Mouse (Mus musculus) embryonic facial prominence, embryonic 13.5 days (tissue): ENCODE measurements at regions not wholly inside any gene's neighbourhood (a gene's known extent, or its start where the extent isn't known, plus 50 kb on each side); places are given as distances from the start of the nearest gene placed in this dataset.

Experiments used
- ATAC-seq: fragments of 200-750 bp; cut with Nextera tagmentation; 2 replicates; pipeline ENCODE4 v1.8.0; 2017; ENCODE audit warnings: low read depth; ENCODE audit not compliant: insufficient number of reproducible peaks, insufficient read depth, low FRiP score, low TSS enrichment
- H3K27ac ChIP-seq: fragments of 300-500 bp; sonication (generic); 2 replicates; pipeline ENCODE4 v1.5.1; 2015; ENCODE audit warnings: moderate library complexity, mild to moderate bottlenecking, inconsistent platforms
- H3K27me3 ChIP-seq: fragments of 300-500 bp; sonication (generic); 2 replicates; pipeline ENCODE4 v1.6.1; 2015; ENCODE audit warnings: mild to moderate bottlenecking, inconsistent platforms
- H3K36me3 ChIP-seq: fragments of 300-500 bp; sonication (generic); 2 replicates; pipeline ENCODE4 v1.6.1; 2015; ENCODE audit warnings: mild to moderate bottlenecking, inconsistent platforms
- H3K4me1 ChIP-seq: fragments of 300-500 bp; sonication (generic); 2 replicates; pipeline ENCODE4 v1.6.1; 2015; ENCODE audit warnings: inconsistent platforms
- H3K4me2 ChIP-seq: fragments of 300-500 bp; sonication (generic); 2 replicates; pipeline ENCODE4 v1.6.1; 2015; ENCODE audit warnings: moderate library complexity, mild to moderate bottlenecking, inconsistent platforms
- H3K4me3 ChIP-seq: fragments of 300-500 bp; sonication (generic); 2 replicates; pipeline ENCODE4 v1.5.1; 2015; ENCODE audit warnings: mild to moderate bottlenecking, inconsistent platforms
- H3K9ac ChIP-seq: fragments of 300-500 bp; sonication (generic); 2 replicates; pipeline ENCODE4 v1.6.1; 2015; ENCODE audit warnings: mild to moderate bottlenecking, inconsistent platforms
- H3K9me3 ChIP-seq: fragments of 300-500 bp; sonication (generic); 2 replicates; pipeline ENCODE4 v1.6.1; 2016; ENCODE audit warnings: inconsistent platforms
- WGBS: fragments of 180-500 bp; shearing (Covaris S2); methylation state at CpG from one replicate; pipeline ENCODE4 v1.1.7; 2015; ENCODE audit warnings: mixed read lengths; 5-methylcytosine and 5-hydroxymethylcytosine counted together

DNA sequence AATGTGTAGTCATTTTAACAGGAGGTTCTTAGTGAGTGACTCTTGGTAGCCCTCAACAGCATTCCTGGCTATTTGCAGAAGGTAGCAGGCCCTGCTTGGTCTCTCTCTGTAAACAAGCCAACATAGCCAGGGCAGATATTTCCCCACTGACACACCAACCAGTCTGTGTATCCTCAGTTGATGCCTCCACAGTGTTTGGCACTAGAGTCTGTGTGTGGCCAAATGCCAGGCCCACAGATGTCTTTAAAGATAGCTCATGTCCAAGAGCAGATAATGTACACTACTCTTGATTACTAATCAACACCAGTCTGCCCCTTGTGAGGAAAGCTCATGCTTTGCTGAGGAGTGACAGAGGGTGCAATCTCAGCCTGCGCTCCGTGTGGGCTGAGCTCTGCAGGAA lies 104.3 kb downstream of the Irs2 start:
- peaks cover 18% of the 10 kb centered on the region for H3K4me1 ChIP-seq
- no peaks in the 10 kb centered on the region for H3K36me3 ChIP-seq
- WGBS = 77% methylated on average over 2 of the region's 2 CpGs
- no peak overlapping the region for H3K4me2 ChIP-seq
- H3K27me3 ChIP-seq = no peaks in the 10 kb centered on the region; the same call in 1 of the 2 replicates
- no peak overlapping the region for H3K27ac ChIP-seq
- no peaks in the 10 kb centered on the region for H3K9me3 ChIP-seq
- no peak overlapping the region for H3K4me3 ChIP-seq
- H3K9ac ChIP-seq = no peak overlapping the region
- no peak for ATAC-seq

GRCm38 (mm10) chr8:10901954-10902353 lies 106.3 kb downstream of the Irs2 start:
- Histone ChIP-seq H3K4me2 (no peak overlapping the region), H3K36me3 (no peaks in the 10 kb centered on the region), H3K4me1 (peaks cover 21% of the 10 kb centered on the region), H3K4me3 (no peak overlapping the region), H3K27me3 (no peaks in the 10 kb centered on the region; the same call in 1 of the 2 replicates), H3K9me3 (no peaks in the 10 kb centered on the region), H3K9ac (no peak overlapping the region), H3K27ac (no peak overlapping the region)
- 94% methylated on average over 4 of the region's 4 CpGs for WGBS
- no peak for ATAC-seq

GRCm38 (mm10) chr8:10901014-10901413 lies 107.2 kb downstream of the Irs2 start:
- H3K36me3 ChIP-seq = no peaks in the 10 kb centered on the region
- H3K9me3 ChIP-seq = no peaks in the 10 kb centered on the region
- H3K4me2 ChIP-seq = no peak overlapping the region
- H3K27me3 ChIP-seq = no peaks in the 10 kb centered on the region; the same call in 1 of the 2 replicates
- ATAC-seq = no peak
- 71% methylated on average over 3 of the region's 3 CpGs for WGBS
- no peak overlapping the region for H3K27ac ChIP-seq
- no peak overlapping the region for H3K9ac ChIP-seq
- H3K4me1 ChIP-seq = peaks cover 21% of the 10 kb centered on the region
- no peak overlapping the region for H3K4me3 ChIP-seq

GRCm38 (mm10) chr8:10899581-10900155 lies 108.6 kb downstream of the Irs2 start:
- H3K4me1 ChIP-seq = peaks cover 21% of the 10 kb centered on the region
- no peaks in the 10 kb centered on the region for H3K9me3 ChIP-seq
- peak overlapping the region; percentile 25 for H3K4me3 ChIP-seq
- H3K27me3 ChIP-seq = no peaks in the 10 kb centered on the region
- 0 out of 2 replicates have a peak overlapping the region, but pooled peaks have one; percentile 36 for H3K9ac ChIP-seq
- 7% methylated on average over 17 of the region's 17 CpGs for WGBS
- no peaks in the 10 kb centered on the region for H3K36me3 ChIP-seq
- H3K4me2 ChIP-seq = peak overlapping the region; percentile 57
- ATAC-seq = no peak
- H3K27ac ChIP-seq = no peak overlapping the region

- Histone ChIP-seq H3K27ac (no peak overlapping the region), H3K36me3 (no peaks in the 10 kb centered on the region), H3K4me2 (peak overlapping the region; percentile 57), H3K9ac (no peak overlapping the region), H3K4me3 (no peak overlapping the region), H3K9me3 (no peaks in the 10 kb centered on the region), H3K4me1 (peaks cover 21% of the 10 kb centered on the region), H3K27me3 (no peaks in the 10 kb centered on the region)
- WGBS = 26% methylated on average over 16 of the region's 16 CpGs
- ATAC-seq = no peak
These were observed 109.4 kb downstream of the Irs2 start for GRCm38 (mm10) chr8:10898562-10899527.

GRCm38 (mm10) chr8:10897573-10897972 lies 110.7 kb downstream of the Irs2 start:
- no peaks in the 10 kb centered on the region for H3K27me3 ChIP-seq
- no peak overlapping the region for H3K4me2 ChIP-seq
- no peak overlapping the region for H3K4me3 ChIP-seq
- no peaks in the 10 kb centered on the region for H3K9me3 ChIP-seq
- H3K36me3 ChIP-seq = no peaks in the 10 kb centered on the region
- H3K4me1 ChIP-seq = peaks cover 21% of the 10 kb centered on the region
- H3K27ac ChIP-seq = no peak overlapping the region
- WGBS = 72% methylated on average over 7 of the region's 7 CpGs
- no peak for ATAC-seq
- no peak overlapping the region for H3K9ac ChIP-seq

- H3K27me3 ChIP-seq = no peaks in the 10 kb centered on the region
- no peak overlapping the region for H3K4me2 ChIP-seq
- H3K4me1 ChIP-seq = peaks cover 16% of the 10 kb centered on the region
- no peaks in the 10 kb centered on the region for H3K9me3 ChIP-seq
- H3K36me3 ChIP-seq = no peaks in the 10 kb centered on the region
- H3K9ac ChIP-seq = no peak overlapping the region
- H3K27ac ChIP-seq = no peak overlapping the region
- WGBS = 54% methylated on average over 2 of the region's 2 CpGs
- H3K4me3 ChIP-seq = no peak overlapping the region
- no peak for ATAC-seq
These were observed 113.1 kb downstream of the Irs2 start for GRCm38 (mm10) chr8:10895178-10895577.

GRCm38 (mm10) chr8:10894306-10894705 lies 114.0 kb downstream of the Irs2 start:
- Histone ChIP-seq H3K27me3 (no peaks in the 10 kb centered on the region), H3K27ac (no peak overlapping the region), H3K9me3 (no peaks in the 10 kb centered on the region), H3K4me3 (no peak overlapping the region), H3K9ac (no peak overlapping the region), H3K4me1 (peaks cover 7% of the 10 kb centered on the region), H3K36me3 (no peaks in the 10 kb centered on the region), H3K4me2 (no peak overlapping the region)
- no peak for ATAC-seq
- 82% methylated on average over 5 of the region's 5 CpGs for WGBS

GRCm38 (mm10) chr8:10893709-10894108 lies 114.5 kb downstream of the Irs2 start:
- no peak overlapping the region for H3K27ac ChIP-seq
- 71% methylated on average over 5 of the region's 5 CpGs for WGBS
- 0 out of 2 replicates have a peak, but pooled peaks cover 2% of the 10 kb centered on the region for H3K4me1 ChIP-seq
- H3K9me3 ChIP-seq = no peaks in the 10 kb centered on the region
- no peak overlapping the region for H3K4me3 ChIP-seq
- no peaks in the 10 kb centered on the region for H3K36me3 ChIP-seq
- ATAC-seq = no peak
- no peak overlapping the region for H3K9ac ChIP-seq
- no peak overlapping the region for H3K4me2 ChIP-seq
- H3K27me3 ChIP-seq = no peaks in the 10 kb centered on the region

DNA sequence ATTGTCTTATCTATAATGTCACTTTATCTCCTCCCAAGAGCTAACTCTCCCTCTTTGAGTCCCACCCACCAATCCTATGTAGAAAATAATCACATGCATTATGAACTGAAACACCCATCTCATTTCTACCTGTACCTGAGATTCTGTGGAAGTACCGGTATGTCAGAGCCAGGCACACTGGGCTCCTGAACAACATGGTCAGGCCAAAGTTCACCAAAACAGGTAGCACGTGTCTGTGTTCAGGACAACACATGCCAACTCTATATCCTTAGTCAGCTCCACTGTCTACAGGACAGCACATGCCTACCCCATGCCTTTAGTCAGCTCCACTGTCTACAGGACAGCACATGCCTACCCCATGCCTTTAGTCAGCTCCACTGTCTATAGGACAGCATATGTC lies 116.4 kb downstream of the Irs2 start:
- no peaks in the 10 kb centered on the region for H3K36me3 ChIP-seq
- no peak overlapping the region for H3K4me3 ChIP-seq
- no peak overlapping the region for H3K27ac ChIP-seq
- no peaks in the 10 kb centered on the region for H3K9me3 ChIP-seq
- no peak overlapping the region for H3K9ac ChIP-seq
- H3K27me3 ChIP-seq = no peaks in the 10 kb centered on the region
- no peak for ATAC-seq
- H3K4me1 ChIP-seq = no peaks in the 10 kb centered on the region
- H3K4me2 ChIP-seq = no peak overlapping the region
- 83% methylated on average over 2 of the region's 2 CpGs for WGBS

GRCm38 (mm10) chr8:10891440-10891839 lies 116.8 kb downstream of the Irs2 start:
- no peak for ATAC-seq
- Histone ChIP-seq H3K4me3 (no peak overlapping the region), H3K27ac (no peak overlapping the region), H3K4me1 (no peaks in the 10 kb centered on the region), H3K4me2 (no peak overlapping the region), H3K9me3 (no peaks in the 10 kb centered on the region), H3K36me3 (no peaks in the 10 kb centered on the region), H3K9ac (no peak overlapping the region), H3K27me3 (no peaks in the 10 kb centered on the region)
- 84% methylated on average over 5 of the region's 5 CpGs for WGBS

- 84% methylated on average over 3 of the region's 3 CpGs for WGBS
- Histone ChIP-seq H3K9ac (no peak overlapping the region), H3K4me3 (no peak overlapping the region), H3K27me3 (no peaks in the 10 kb centered on the region), H3K36me3 (no peaks in the 10 kb centered on the region), H3K4me2 (no peak overlapping the region), H3K27ac (no peak overlapping the region), H3K4me1 (peaks cover under 1% of the 10 kb centered on the region; the same call in 1 of the 2 replicates), H3K9me3 (no peaks in the 10 kb centered on the region)
- no peak for ATAC-seq
These were observed 122.8 kb downstream of the Irs2 start for GRCm38 (mm10) chr8:10885452-10885851.
